8 mouse cellular contexts compared by ENCODE assay signal in genomic region chr12:74055336-74055931, GRCm38 (mm10). TPM values are rescaled to one million over a fixed set of nuclear protein-coding genes. Genes with fewer than 3 reads are reported as not detected.
DNase-seq lines count a peak whose midpoint lies in the region; ATAC-seq and TF ChIP-seq lines count a peak whose summit lies in the region.

No protein-coding gene starts in this region.

- WGBS in heart, postnatal 0 days: 45% methylated on average over 12 of the region's 12 CpGs
- 53% methylated on average over 12 of the region's 12 CpGs for WGBS in forebrain, embryonic 13.5 days
- 44% methylated on average over 12 of the region's 12 CpGs for WGBS in liver, postnatal 0 days (ENCODE audit: insufficient replicate concordance)

- no peaks in the 10 kb centered on the region for H3K36me3 ChIP-seq in heart, postnatal 0 days (replicated peaks; ENCODE audit: control insufficient read depth, insufficient read depth, low read length)
- H3K36me3 ChIP-seq in forebrain, embryonic 13.5 days (ENCODE audit: poor library complexity, severe bottlenecking): no peaks in the 10 kb centered on the region
- H3K36me3 ChIP-seq in liver, postnatal 0 days (replicated peaks; ENCODE audit: insufficient read depth, low read length): no peaks in the 10 kb centered on the region

- no peak overlapping the region for H3K9ac ChIP-seq in heart, postnatal 0 days (replicated peaks; ENCODE audit: low read depth, low read length)
- no peak overlapping the region for H3K9ac ChIP-seq in forebrain, embryonic 13.5 days
- no peak overlapping the region for H3K9ac ChIP-seq in liver, postnatal 0 days (replicated peaks)

- no peak for ATAC-seq in heart, postnatal 0 days (ENCODE audit: insufficient read depth, low read depth)
- ATAC-seq in forebrain, embryonic 13.5 days: peak; percentile 96
- no peak for ATAC-seq in liver, postnatal 0 days
- ATAC-seq in megakaryocyte, adult 5-6 weeks (ENCODE audit: poor library complexity, severe bottlenecking): no peak

- peak; percentile 52 for TF ChIP-seq CTCF in heart, postnatal 0 days (IDR thresholded peaks at IDR 0.05; ENCODE audit: low read depth)
- TF ChIP-seq CTCF in liver, postnatal 0 days (IDR thresholded peaks at IDR 0.05; ENCODE audit: low read depth): peak; percentile 64

- no peaks in the 10 kb centered on the region for H3K4me1 ChIP-seq in heart, postnatal 0 days (ENCODE audit: control insufficient read depth, insufficient read depth)
- no peaks in the 10 kb centered on the region for H3K4me1 ChIP-seq in forebrain, embryonic 13.5 days
- no peaks in the 10 kb centered on the region for H3K4me1 ChIP-seq in liver, postnatal 0 days (ENCODE audit: insufficient read depth)

- DNase-seq in heart, postnatal 0 days (ENCODE audit: low spot score): peak; percentile 7
- no peak for DNase-seq in heart, adult 9 months (ENCODE audit: low spot score in 2 of 2)
- peak; percentile 91 for DNase-seq in brain, adult 2 months (ENCODE audit: low read depth, low spot score)
- peak; percentile 71 for DNase-seq in kidney, postnatal 10 days
- DNase-seq in liver, postnatal 0 days: peak; percentile 43
- DNase-seq in right cerebral cortex, adult 18-20 months: peak; percentile 88

- H3K27me3 ChIP-seq in heart, postnatal 0 days (ENCODE audit: control insufficient read depth, insufficient read depth, low read length): no peaks in the 10 kb centered on the region
- H3K27me3 ChIP-seq in forebrain, embryonic 13.5 days: no peaks in the 10 kb centered on the region
- H3K27me3 ChIP-seq in liver, postnatal 0 days (ENCODE audit: insufficient read depth, low read length): no peaks in the 10 kb centered on the region

- H3K4me3 ChIP-seq in heart, postnatal 0 days (ENCODE audit: low read depth, low read length): no peak overlapping the region
- H3K4me3 ChIP-seq in forebrain, embryonic 13.5 days: no peak overlapping the region
- no peak overlapping the region for H3K4me3 ChIP-seq in liver, postnatal 0 days (ENCODE audit: low read depth, low read length)

- no peak for TF ChIP-seq EP300 in heart, postnatal 0 days (IDR thresholded peaks at IDR 0.05; ENCODE audit: low read depth)
- no peak for TF ChIP-seq EP300 in liver, postnatal 0 days (IDR thresholded peaks at IDR 0.05; ENCODE audit: low read depth)

- no peak overlapping the region for H3K27ac ChIP-seq in heart, postnatal 0 days (ENCODE audit: low read depth)
- H3K27ac ChIP-seq in forebrain, embryonic 13.5 days: peak overlapping the region; percentile 68; the same call in 1 of the 2 replicates
- H3K27ac ChIP-seq in liver, postnatal 0 days (ENCODE audit: low read depth): no peak overlapping the region

- H3K9me3 ChIP-seq in heart, postnatal 0 days (replicated peaks; ENCODE audit: control insufficient read depth, low read length): no peaks in the 10 kb centered on the region
- H3K9me3 ChIP-seq in forebrain, embryonic 13.5 days (replicated peaks): no peaks in the 10 kb centered on the region
- H3K9me3 ChIP-seq in liver, postnatal 0 days (ENCODE audit: low read length): no peaks in the 10 kb centered on the region

- H3K4me2 ChIP-seq in heart, postnatal 0 days (ENCODE audit: low read depth, low read length): no peak overlapping the region
- H3K4me2 ChIP-seq in forebrain, embryonic 13.5 days: no peak overlapping the region
- no peak overlapping the region for H3K4me2 ChIP-seq in liver, postnatal 0 days (ENCODE audit: low read depth, low read length)

RNA-seq across cellular contexts. Expression of gene Syt16, which starts 58.0 kb away (rescaled TPM):
- 0.80 TPM in 1 of 2 replicates, not detected in the other for total RNA-seq in heart, postnatal 0 days (2014; rRNA removed; ENCODE audit: low replicate concordance)
- 0.04 TPM in 1 of 2 replicates, not detected in the other for polyA plus RNA-seq in heart, postnatal 0 days (2015; fragmentation: Nextera tagmentation; extraction: Ambion mirVana)
- 24.1 and 31.1 TPM in 2 replicates for polyA plus RNA-seq in forebrain, embryonic 13.5 days (2015; fragmentation: Nextera tagmentation; extraction: Ambion mirVana)
- not detected in 2 replicates for polyA plus RNA-seq in liver, postnatal 0 days (2015; fragmentation: Nextera tagmentation; extraction: Ambion mirVana)
- not detected in 2 replicates for total RNA-seq in megakaryocyte, adult 5-6 weeks (2015)
- not detected in 2 replicates for total RNA-seq in megakaryocyte, adult 5-6 weeks (2017)

Comparison
In these comparisons a context has a peak if more than half of its experiments do, and no peak if none do; other contexts are left out.
1. DNase-seq: peak in heart, postnatal 0 days (single experiment), brain, adult 2 months (single experiment), kidney, postnatal 10 days (single experiment), liver, postnatal 0 days (single experiment) and right cerebral cortex, adult 18-20 months (single experiment); none in heart, adult 9 months (0 of 2).
2. RNA of gene Syt16, which starts 58.0 kb away (polyA plus RNA-seq): 24.1 to 31.1 TPM in forebrain, embryonic 13.5 days; 0.04 TPM in heart, postnatal 0 days and not detected in liver, postnatal 0 days; every median in the first group is over 10 times any median in the second.